Mouse (Mus musculus): ENCODE measurements at regions not wholly inside any gene's neighbourhood (a gene's known extent, or its start where the extent isn't known, plus 50 kb on each side); places are given as distances from the start of the nearest gene placed in this dataset.
"Not testable (repeated sequence)": the region's sequence is repeated elsewhere in the genome, so short reads cannot be mapped to it uniquely, and the experiment has no call there.

- DNase-seq (ENCODE audit: low spot score): not testable (repeated sequence)
Observed at GRCm38 (mm10) chr1:161614091-161614490, 119.6 kb downstream of the Tnfsf18 start.

- not testable (repeated sequence) for DNase-seq (ENCODE audit: low spot score)
Observed at GRCm38 (mm10) chr1:161613658-161614057, 119.2 kb downstream of the Tnfsf18 start.

- peak; percentile 20 for DNase-seq (ENCODE audit: low spot score)
Observed at GRCm38 (mm10) chr1:161607446-161607845, 113.0 kb downstream of the Tnfsf18 start.

GRCm38 (mm10) chr1:161602150-161602549 lies 107.7 kb downstream of the Tnfsf18 start:
- DNase-seq (ENCODE audit: low spot score): peak; percentile 59

- no peak for DNase-seq (ENCODE audit: low spot score)
Observed at GRCm38 (mm10) chr1:161601167-161601566, 106.7 kb downstream of the Tnfsf18 start.

- DNase-seq (ENCODE audit: low spot score): no peak
Observed at GRCm38 (mm10) chr1:161598167-161598566, 103.7 kb downstream of the Tnfsf18 start.

GRCm38 (mm10) chr1:161576530-161576929 lies 82.1 kb downstream of the Tnfsf18 start:
- peak; percentile 10 for DNase-seq (ENCODE audit: low spot score)

- DNase-seq (ENCODE audit: low spot score): no peak
Observed at GRCm38 (mm10) chr1:161575939-161576338, 81.5 kb downstream of the Tnfsf18 start.

GRCm38 (mm10) chr1:161575171-161575570 lies 80.7 kb downstream of the Tnfsf18 start:
- no peak for DNase-seq (ENCODE audit: low spot score)

GRCm38 (mm10) chr1:161570762-161571161 lies 76.3 kb downstream of the Tnfsf18 start:
- peak; percentile 28 for DNase-seq (ENCODE audit: low spot score)

- DNase-seq (ENCODE audit: low spot score): no peak
Observed at GRCm38 (mm10) chr1:161567826-161568225, 73.4 kb downstream of the Tnfsf18 start.

GRCm38 (mm10) chr1:161560368-161560767 lies 65.9 kb downstream of the Tnfsf18 start:
- no peak for DNase-seq (ENCODE audit: low spot score)

Data from adipocyte (in vitro differentiated cells).